Mouse (Mus musculus) liver, embryonic 14.5 days (tissue): ENCODE data around the gene Tomm34. TPM values are rescaled to one million over a fixed set of nuclear protein-coding genes. Genes with fewer than 3 reads are reported as not detected.

Experiments
- ATAC-seq: fragments of 200-750 bp; cut with Nextera tagmentation; 2 replicates; pipeline ENCODE4 v1.8.0; 2017; ENCODE audit warnings: moderate number of reproducible peaks, mild to moderate bottlenecking, moderate library complexity; ENCODE audit not compliant: insufficient read depth
- DNase-seq, 3 experiments: peaks; one replicate each; pipeline ENCODE4 v3.0.0-alpha.2; 2012 to 2013; ENCODE audit warnings: low read depth in 3 of 3, low spot score in 3 of 3
- H3K27ac ChIP-seq: fragments of 300-500 bp; sonication (generic); 2 replicates; pipeline ENCODE4 v1.5.1; 2014; ENCODE audit warnings: moderate library complexity, mild to moderate bottlenecking, control low read depth, inconsistent platforms
- H3K27me3 ChIP-seq: fragments of 300-500 bp; sonication (generic); 2 replicates; pipeline ENCODE4 v1.6.1; 2014; ENCODE audit warnings: mild to moderate bottlenecking, low read length, moderate library complexity; ENCODE audit not compliant: control insufficient read depth, insufficient read depth
- H3K36me3 ChIP-seq: fragments of 300-500 bp; sonication (generic); replicated peaks from 2 replicates; pipeline ENCODE4 v1.6.1; 2014; ENCODE audit warnings: low read depth; ENCODE audit not compliant: control insufficient read depth, insufficient read depth
- H3K4me1 ChIP-seq, 2 experiments: fragments of 200-500 bp in 1 of 2; fragments of 300-500 bp in 1 of 2; sonication (generic) in 1 of 2; replicated peaks; 2 replicates each; pipeline ENCODE4 v1.6.1; 2012 to 2014; ENCODE audit warnings: antibody characterized with exemption in 1 of 2, inconsistent platforms in 1 of 2, low read length in 1 of 2; ENCODE audit not compliant: control insufficient read depth in 2 of 2, insufficient read depth in 2 of 2
- H3K4me2 ChIP-seq: fragments of 300-500 bp; sonication (generic); 2 replicates; pipeline ENCODE4 v1.6.1; 2014; ENCODE audit warnings: low read depth, mild to moderate bottlenecking, control low read depth, moderate library complexity
- H3K4me3 ChIP-seq, 2 experiments: fragments of 200-500 bp in 1 of 2; fragments of 300-500 bp in 1 of 2; sonication (generic) in 1 of 2; 2 replicates each; pipeline ENCODE4 v1.5.1; 2012 to 2014; ENCODE audit warnings: low read depth in 2 of 2, low read length in 2 of 2, mild to moderate bottlenecking in 2 of 2, control low read depth in 1 of 2, inconsistent platforms in 1 of 2, moderate library complexity in 1 of 2; ENCODE audit not compliant: insufficient read depth in 1 of 2
- H3K9ac ChIP-seq: fragments of 300-500 bp; sonication (generic); replicated peaks from 2 replicates; pipeline ENCODE4 v1.6.1; 2014; ENCODE audit warnings: mild to moderate bottlenecking, control low read depth, moderate library complexity
- H3K9me3 ChIP-seq: fragments of 300-500 bp; sonication (generic); 2 replicates; pipeline ENCODE4 v1.6.1; 2016; ENCODE audit warnings: low read length, mixed read lengths; ENCODE audit not compliant: control insufficient read depth
- CTCF ChIP-seq: IDR thresholded peaks from 2 replicates; pipeline ENCODE4 v1.5.1; 2016; ENCODE audit warnings: antibody characterized with exemption, low read depth, control low read depth
- EP300 ChIP-seq: IDR thresholded peaks from 2 replicates; pipeline ENCODE4 v1.6.1; 2016; ENCODE audit warnings: antibody characterized with exemption, low read depth
- WGBS: fragments of 180-500 bp; shearing (Covaris S2); extraction: QIAGEN DNeasy Blood & Tissue Kit; methylation state at CpG from one replicate; pipeline ENCODE4 v1.1.7; 2014; ENCODE audit not compliant: insufficient replicate concordance; 5-methylcytosine and 5-hydroxymethylcytosine counted together
- polyA plus RNA-seq, 2 experiments: library from polyadenylated mRNA; depleted of rRNA in 1 of 2; stranded (reverse) in 1 of 2; unstranded in 1 of 2; fragments of >200 nt; fragmentation: Nextera tagmentation in 1 of 2; extraction: Ambion mirVana in 1 of 2; gene quantifications; 2 replicates each; pipeline versions ENCODE4 v1.2.1 to v1.2.3; 2012 to 2014

Gene Tomm34
- polyA plus RNA-seq, 2 experiments: 11.6 to 16.0 TPM

- peaks cover 16% of the 10 kb centered on the region for H3K36me3 ChIP-seq
- ATAC-seq (no peak), DNase-seq (no peak)
- 83% methylated on average over 1 of the region's 1 CpGs for WGBS
- H3K27ac ChIP-seq: no peak overlapping the region
- TF ChIP-seq EP300: no peak
- no peak for TF ChIP-seq CTCF
- no peak overlapping the region for H3K9ac ChIP-seq
- no peak overlapping the region for H3K4me3 ChIP-seq
- no peaks in the 10 kb centered on the region for H3K27me3 ChIP-seq
- H3K9me3 ChIP-seq: no peaks in the 10 kb centered on the region
- H3K4me1 ChIP-seq: no peaks in the 10 kb centered on the region
- H3K4me2 ChIP-seq: no peak overlapping the region
Observed at GRCm38 (mm10) chr2:164101936-164102335, 31.0 kb upstream of the Tomm34 start.

- H3K9me3 ChIP-seq: no peaks in the 10 kb centered on the region
- H3K4me2 ChIP-seq: no peak overlapping the region
- H3K27me3 ChIP-seq: no peaks in the 10 kb centered on the region
- TF ChIP-seq EP300: no peak
- no peak for TF ChIP-seq CTCF
- H3K36me3 ChIP-seq: peaks cover 12% of the 10 kb centered on the region
- H3K27ac ChIP-seq: no peak overlapping the region
- no peak overlapping the region for H3K4me3 ChIP-seq
- ATAC-seq: no peak
- 80% methylated on average over 11 of the region's 11 CpGs for WGBS
- H3K4me1 ChIP-seq: no peaks in the 10 kb centered on the region
- DNase-seq: no peak
- H3K9ac ChIP-seq: no peak overlapping the region
Observed at GRCm38 (mm10) chr2:164098603-164099250, 27.8 kb upstream of the Tomm34 start.

GRCm38 (mm10) chr2:164094152-164094551, 23.2 kb upstream of the Tomm34 start:
- no peak for DNase-seq
- TF ChIP-seq CTCF (no peak), EP300 (no peak)
- H3K27ac ChIP-seq: no peak overlapping the region
- H3K9me3 ChIP-seq: no peaks in the 10 kb centered on the region
- H3K4me1 ChIP-seq: no peaks in the 10 kb centered on the region
- ATAC-seq: no peak
- no peak overlapping the region for H3K4me2 ChIP-seq
- H3K27me3 ChIP-seq: no peaks in the 10 kb centered on the region
- 44% methylated on average over 7 of the region's 7 CpGs for WGBS
- no peak overlapping the region for H3K4me3 ChIP-seq
- H3K9ac ChIP-seq: no peak overlapping the region
- peaks cover 6% of the 10 kb centered on the region; the same call in 1 of the 2 replicates for H3K36me3 ChIP-seq

GRCm38 (mm10) chr2:164089508-164089907, 18.5 kb upstream of the Tomm34 start:
- H3K27me3 ChIP-seq: no peaks in the 10 kb centered on the region
- 82% methylated on average over 4 of the region's 4 CpGs for WGBS
- H3K4me3 ChIP-seq: no peak overlapping the region
- no peak for ATAC-seq
- no peaks in the 10 kb centered on the region for H3K9me3 ChIP-seq
- no peak overlapping the region for H3K27ac ChIP-seq
- H3K4me2 ChIP-seq: no peak overlapping the region
- H3K9ac ChIP-seq: no peak overlapping the region
- no peak for TF ChIP-seq CTCF
- TF ChIP-seq EP300: no peak
- DNase-seq: no peak
- no peaks in the 10 kb centered on the region for H3K4me1 ChIP-seq
- H3K36me3 ChIP-seq: peaks cover 16% of the 10 kb centered on the region

- H3K36me3 ChIP-seq: peaks cover 19% of the 10 kb centered on the region
- H3K27me3 ChIP-seq: no peaks in the 10 kb centered on the region
- no peak overlapping the region for H3K9ac ChIP-seq
- H3K27ac ChIP-seq: no peak overlapping the region
- ATAC-seq (no peak), DNase-seq (no peak)
- H3K4me3 ChIP-seq: no peak overlapping the region
- TF ChIP-seq EP300 (no peak), CTCF (no peak)
- 55% methylated on average over 6 of the region's 6 CpGs for WGBS
- no peaks in the 10 kb centered on the region for H3K9me3 ChIP-seq
- 0 out of 4 replicates have a peak, but pooled peaks cover 0 to 4% of the 10 kb centered on the region in 2 experiments for H3K4me1 ChIP-seq
- no peak overlapping the region for H3K4me2 ChIP-seq
Observed at GRCm38 (mm10) chr2:164087416-164088017, 16.5 kb upstream of the Tomm34 start.
